Mouse (Mus musculus): ENCODE results near the gene Phactr4. TPM values are rescaled to one million over a fixed set of nuclear protein-coding genes. Genes with fewer than 3 reads are reported as not detected.
"Not testable (repeated sequence)": the region's sequence is repeated elsewhere in the genome, so short reads cannot be mapped to it uniquely, and the experiment has no call there.

Gene Phactr4
- polyA plus RNA-seq, 1 experiment from 2014 or later = 15.9 TPM

GRCm38 (mm10) chr4:132444516-132444915 lies 22.2 kb upstream of the Phactr4 start:
- no peak overlapping the region for H3K9ac ChIP-seq
- WGBS = 78% methylated on average over 8 of the region's 8 CpGs
- H3K36me3 ChIP-seq = no peaks in the 10 kb centered on the region

GRCm38 (mm10) chr4:132437857-132438256 lies 15.6 kb upstream of the Phactr4 start:
- Histone ChIP-seq H3K9me3 (no peaks in the 10 kb centered on the region), H3K4me1 (peaks cover 8% of the 10 kb centered on the region; the same call in 1 of the 2 replicates), H3K9ac (no peak overlapping the region), H3K27ac (replicated peaks) (no peak overlapping the region), H3K36me3 (no peaks in the 10 kb centered on the region), H3K4me2 (0 out of 2 replicates have a peak overlapping the region, but pooled peaks have one; percentile 7), H3K27me3 (replicated peaks) (no peaks in the 10 kb centered on the region), H3K4me3 (no peak overlapping the region)
- 41% methylated on average over 11 of the region's 11 CpGs for WGBS
- ATAC-seq (ENCODE audit: extremely low read depth, insufficient number of reproducible peaks, low FRiP score, low TSS enrichment) = no peak

More at GRCm38 (mm10) chr4:132444516-132444915, 22.2 kb upstream of the Phactr4 start:
- Histone ChIP-seq H3K4me3 (no peak overlapping the region), H3K27ac (replicated peaks) (no peak overlapping the region), H3K9me3 (no peaks in the 10 kb centered on the region), H3K4me2 (no peak overlapping the region), H3K4me1 (no peaks in the 10 kb centered on the region), H3K27me3 (replicated peaks) (no peaks in the 10 kb centered on the region)
- ATAC-seq (ENCODE audit: extremely low read depth, insufficient number of reproducible peaks, low FRiP score, low TSS enrichment) = no peak

DNA sequence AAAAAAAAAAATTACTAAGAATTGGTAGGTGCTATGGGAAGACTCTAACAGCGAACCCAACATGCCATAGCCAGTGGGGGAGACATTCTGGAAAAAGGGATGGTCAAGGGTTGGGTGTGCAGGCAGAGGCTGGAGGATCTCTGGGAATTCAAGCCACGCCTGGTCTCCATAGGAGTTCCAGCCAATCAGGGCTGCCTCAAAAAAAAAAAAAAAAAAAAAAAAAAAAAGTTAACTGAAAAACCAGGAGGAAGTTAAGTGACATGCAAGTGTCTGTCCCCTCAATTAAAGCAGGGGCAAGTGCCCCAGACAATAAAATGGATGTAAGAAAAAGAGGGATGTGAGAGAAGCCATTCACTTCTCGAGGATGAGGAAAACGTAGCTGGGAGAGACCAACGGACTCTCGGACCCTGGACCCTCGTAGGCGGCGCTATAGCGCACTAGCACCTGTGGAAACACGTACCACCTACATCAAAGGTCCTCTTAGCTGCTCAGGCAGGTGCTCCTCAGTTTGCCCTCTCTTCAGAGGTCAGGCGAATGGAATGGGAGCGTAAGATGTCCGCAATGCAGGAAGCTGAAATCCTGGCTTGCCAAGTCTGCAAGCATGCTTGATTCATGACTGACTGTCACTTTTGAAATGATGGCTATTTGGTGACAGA lies 10.6 kb upstream of the Phactr4 start:
- Histone ChIP-seq H3K4me1 (peaks cover 17% of the 10 kb centered on the region), H3K9ac (peak overlapping the region; percentile 59), H3K4me3 (peak overlapping the region; percentile 26), H3K27ac (replicated peaks) (no peak overlapping the region), H3K9me3 (no peaks in the 10 kb centered on the region), H3K4me2 (peak overlapping the region; percentile 62), H3K36me3 (no peaks in the 10 kb centered on the region), H3K27me3 (replicated peaks) (no peaks in the 10 kb centered on the region)
- ATAC-seq (ENCODE audit: extremely low read depth, insufficient number of reproducible peaks, low FRiP score, low TSS enrichment) = no peak
- WGBS = 9% methylated on average over 14 of the region's 14 CpGs

GRCm38 (mm10) chr4:132428022-132428542 lies 5.8 kb upstream of the Phactr4 start:
- ATAC-seq (ENCODE audit: extremely low read depth, insufficient number of reproducible peaks, low FRiP score, low TSS enrichment) = peak; percentile 58; the same call in 1 of the 2 replicates
- Histone ChIP-seq H3K36me3 (no peaks in the 10 kb centered on the region), H3K4me2 (peak overlapping the region; percentile 35), H3K27ac (replicated peaks) (peak overlapping the region; percentile 82), H3K9me3 (0 out of 2 replicates have a peak, but pooled peaks cover 2% of the 10 kb centered on the region), H3K4me1 (peaks cover 21% of the 10 kb centered on the region), H3K4me3 (no peak overlapping the region), H3K27me3 (replicated peaks) (no peaks in the 10 kb centered on the region), H3K9ac (peak overlapping the region; percentile 33; the same call in 1 of the 2 replicates)
- WGBS = 9% methylated on average over 9 of the region's 9 CpGs

DNA sequence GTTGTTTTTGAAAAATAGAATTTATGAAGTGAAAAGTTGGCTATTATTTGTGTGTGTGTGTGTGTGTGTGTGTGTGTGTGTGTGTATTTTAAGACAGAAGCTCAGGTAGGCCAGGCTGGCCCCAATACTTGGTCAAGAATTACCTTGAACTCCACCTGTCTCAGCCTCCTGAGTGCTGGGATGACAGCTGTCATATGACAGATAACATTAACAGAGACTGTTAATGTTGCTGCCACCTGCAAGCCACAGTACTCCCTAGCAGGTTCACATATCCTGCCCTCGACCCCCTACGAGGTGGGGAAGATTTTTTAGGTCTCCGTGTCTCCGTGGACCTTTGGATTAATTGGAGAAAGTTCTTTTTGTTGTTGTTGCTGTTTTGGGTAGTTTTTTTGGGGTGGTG lies 5.2 kb upstream of the Phactr4 start:
- H3K4me1 ChIP-seq = peaks cover 21% of the 10 kb centered on the region
- peak overlapping the region; percentile 35 for H3K4me2 ChIP-seq
- WGBS = 65% methylated on average over 4 of the region's 4 CpGs

GRCm38 (mm10) chr4:132426021-132426420 lies 3.7 kb upstream of the Phactr4 start:
- peaks cover 23% of the 10 kb centered on the region for H3K4me1 ChIP-seq
- no peak overlapping the region for H3K4me2 ChIP-seq
- no peak overlapping the region for H3K9ac ChIP-seq
- ATAC-seq (ENCODE audit: extremely low read depth, insufficient number of reproducible peaks, low FRiP score, low TSS enrichment) = no peak
- 42% methylated on average over 2 of the region's 2 CpGs for WGBS
- no peaks in the 10 kb centered on the region for H3K27me3 ChIP-seq (replicated peaks)
- H3K4me3 ChIP-seq = no peak overlapping the region
- H3K9me3 ChIP-seq = 0 out of 2 replicates have a peak, but pooled peaks cover 2% of the 10 kb centered on the region
- no peaks in the 10 kb centered on the region for H3K36me3 ChIP-seq
- no peak overlapping the region for H3K27ac ChIP-seq (replicated peaks)

More for the DNA sequence above, 5.2 kb upstream of the Phactr4 start:
- Histone ChIP-seq H3K4me3 (no peak overlapping the region), H3K27ac (replicated peaks) (peak overlapping the region; percentile 82), H3K9ac (no peak overlapping the region), H3K36me3 (no peaks in the 10 kb centered on the region), H3K9me3 (0 out of 2 replicates have a peak, but pooled peaks cover 2% of the 10 kb centered on the region), H3K27me3 (replicated peaks) (no peaks in the 10 kb centered on the region)
- ATAC-seq (ENCODE audit: extremely low read depth, insufficient number of reproducible peaks, low FRiP score, low TSS enrichment) = no peak

- WGBS = 89% methylated on average over 5 of the region's 5 CpGs
These were observed 2.5 kb upstream of the Phactr4 start for GRCm38 (mm10) chr4:132424765-132425164.

DNA sequence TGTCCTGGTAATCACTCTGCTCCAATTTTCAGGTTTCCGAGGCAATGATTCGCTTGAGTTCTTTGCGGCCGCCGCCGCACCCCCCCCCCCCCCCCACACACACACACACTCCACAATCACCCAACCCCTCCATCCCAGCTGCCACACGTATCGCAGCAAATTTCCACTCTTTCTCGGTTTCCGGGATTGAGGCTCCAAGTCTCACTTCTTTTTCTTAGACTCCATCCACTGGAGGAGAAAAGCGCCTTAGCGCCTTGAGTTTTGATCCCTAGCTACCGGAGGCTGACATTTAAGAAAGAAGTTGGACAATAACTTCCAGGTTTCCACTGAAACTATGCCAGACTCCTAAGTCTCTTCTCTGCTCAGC lies 750 bp downstream of the Phactr4 start:
- 0% methylated on average over 11 of the region's 13 CpGs for WGBS
- peak overlapping the region; percentile 98 for H3K27ac ChIP-seq (replicated peaks)
- no peaks in the 10 kb centered on the region for H3K36me3 ChIP-seq
- H3K27me3 ChIP-seq (replicated peaks) = no peaks in the 10 kb centered on the region
- ATAC-seq (ENCODE audit: extremely low read depth, insufficient number of reproducible peaks, low FRiP score, low TSS enrichment) = no peak
- peaks cover 33% of the 10 kb centered on the region for H3K4me1 ChIP-seq
- 0 out of 2 replicates have a peak, but pooled peaks cover 2% of the 10 kb centered on the region for H3K9me3 ChIP-seq
- H3K4me2 ChIP-seq = peak overlapping the region; percentile 76
- peak overlapping the region; percentile 70 for H3K4me3 ChIP-seq
- H3K9ac ChIP-seq = peak overlapping the region; percentile 90

More at GRCm38 (mm10) chr4:132424765-132425164, 2.5 kb upstream of the Phactr4 start:
- Histone ChIP-seq H3K4me3 (no peak overlapping the region), H3K4me1 (peaks cover 36% of the 10 kb centered on the region), H3K9me3 (0 out of 2 replicates have a peak, but pooled peaks cover 2% of the 10 kb centered on the region), H3K27me3 (replicated peaks) (no peaks in the 10 kb centered on the region), H3K27ac (replicated peaks) (no peak overlapping the region), H3K9ac (no peak overlapping the region), H3K4me2 (no peak overlapping the region), H3K36me3 (no peaks in the 10 kb centered on the region)
- no peak for ATAC-seq (ENCODE audit: extremely low read depth, insufficient number of reproducible peaks, low FRiP score, low TSS enrichment)

GRCm38 (mm10) chr4:132420471-132420870 lies 1.8 kb downstream of the Phactr4 start:
- ATAC-seq (ENCODE audit: extremely low read depth, insufficient number of reproducible peaks, low FRiP score, low TSS enrichment) = no peak
- H3K4me3 ChIP-seq = peak overlapping the region; percentile 70
- no peaks in the 10 kb centered on the region for H3K27me3 ChIP-seq (replicated peaks)
- 79% methylated on average over 5 of the region's 5 CpGs for WGBS
- peaks cover 41% of the 10 kb centered on the region for H3K4me1 ChIP-seq
- H3K9me3 ChIP-seq = 0 out of 2 replicates have a peak, but pooled peaks cover 2% of the 10 kb centered on the region
- H3K9ac ChIP-seq = peak overlapping the region; percentile 90
- no peaks in the 10 kb centered on the region for H3K36me3 ChIP-seq
- 0 out of 2 replicates have a peak overlapping the region, but pooled peaks have one; percentile 98 for H3K27ac ChIP-seq (replicated peaks)
- peak overlapping the region; percentile 76 for H3K4me2 ChIP-seq

- Histone ChIP-seq H3K27ac (replicated peaks) (0 out of 2 replicates have a peak overlapping the region, but pooled peaks have one; percentile 15), H3K4me1 (peaks cover 40% of the 10 kb centered on the region), H3K4me3 (no peak overlapping the region), H3K9me3 (no peaks in the 10 kb centered on the region), H3K27me3 (replicated peaks) (no peaks in the 10 kb centered on the region), H3K9ac (no peak overlapping the region), H3K36me3 (peaks cover 10% of the 10 kb centered on the region), H3K4me2 (no peak overlapping the region)
- no peak for ATAC-seq (ENCODE audit: extremely low read depth, insufficient number of reproducible peaks, low FRiP score, low TSS enrichment)
These were observed 6.3 kb downstream of the Phactr4 start for GRCm38 (mm10) chr4:132415966-132416365.

DNA sequence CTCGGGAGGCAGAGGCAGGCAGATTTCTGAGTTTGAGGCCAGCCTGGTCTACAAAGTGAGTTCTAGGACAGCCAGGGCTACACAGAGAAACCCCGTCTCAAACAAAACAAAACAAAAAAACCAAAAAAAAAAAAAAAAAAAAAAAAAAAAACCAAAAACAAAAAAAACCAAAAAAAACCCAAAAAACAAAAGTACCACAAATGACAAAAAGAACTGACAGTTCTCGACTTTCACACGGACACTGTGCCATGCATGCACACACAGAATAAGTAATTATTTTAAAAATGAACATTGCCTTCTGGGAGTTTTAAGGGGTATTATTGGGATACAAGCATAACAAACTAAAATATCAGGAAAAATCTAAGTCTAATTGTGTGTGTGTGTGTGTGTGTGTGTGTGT lies 9.0 kb downstream of the Phactr4 start:
- peaks cover 21% of the 10 kb centered on the region for H3K4me1 ChIP-seq
- not testable (repeated sequence) for H3K9me3 ChIP-seq; ATAC-seq (ENCODE audit: extremely low read depth, insufficient number of reproducible peaks, low FRiP score, low TSS enrichment); H3K4me2 ChIP-seq; H3K27ac ChIP-seq (replicated peaks); H3K4me3 ChIP-seq; H3K9ac ChIP-seq; H3K27me3 ChIP-seq (replicated peaks)
- WGBS = 89% methylated on average over 4 of the region's 4 CpGs
- H3K36me3 ChIP-seq = peaks cover 10% of the 10 kb centered on the region
